Mouse (Mus musculus): ENCODE measurements around the gene Atf7ip.

Gene Atf7ip

GRCm38 (mm10) chr6:136525567-136525966, 19.6 kb downstream of the Atf7ip start:
- DNase-seq = no peak

GRCm38 (mm10) chr6:136529156-136529555, 23.2 kb downstream of the Atf7ip start:
- no peak for DNase-seq

- DNase-seq = peak; percentile 18 to 28
These were observed 25.8 kb downstream of the Atf7ip start for GRCm38 (mm10) chr6:136531792-136532230.

- peak; percentile 75 to 83 for DNase-seq
These were observed 26.7 kb downstream of the Atf7ip start for GRCm38 (mm10) chr6:136532535-136533291.

GRCm38 (mm10) chr6:136533804-136534203, 27.8 kb downstream of the Atf7ip start:
- DNase-seq = no peak

GRCm38 (mm10) chr6:136534444-136534843, 28.5 kb downstream of the Atf7ip start:
- no peak for DNase-seq

GRCm38 (mm10) chr6:136535176-136535575, 29.2 kb downstream of the Atf7ip start:
- no peak for DNase-seq

GRCm38 (mm10) chr6:136536121-136536520, 30.2 kb downstream of the Atf7ip start:
- DNase-seq = no peak

- no peak for DNase-seq
These were observed 35.4 kb downstream of the Atf7ip start for GRCm38 (mm10) chr6:136541350-136541749.

- DNase-seq = no peak
These were observed 36.1 kb downstream of the Atf7ip start for GRCm38 (mm10) chr6:136542105-136542504.

GRCm38 (mm10) chr6:136543164-136543563, 37.2 kb downstream of the Atf7ip start:
- peak; percentile 64 to 78 for DNase-seq

GRCm38 (mm10) chr6:136545284-136545870, 39.4 kb downstream of the Atf7ip start:
- DNase-seq = no peak

- DNase-seq = no peak
These were observed 40.3 kb downstream of the Atf7ip start for GRCm38 (mm10) chr6:136546286-136546685.

GRCm38 (mm10) chr6:136546987-136547386, 41.0 kb downstream of the Atf7ip start:
- DNase-seq = no peak

- no peak for DNase-seq
These were observed 42.2 kb downstream of the Atf7ip start for GRCm38 (mm10) chr6:136548041-136548770.

GRCm38 (mm10) chr6:136548796-136549195, 42.8 kb downstream of the Atf7ip start:
- DNase-seq = no peak

- no peak for DNase-seq
These were observed 43.6 kb downstream of the Atf7ip start for GRCm38 (mm10) chr6:136549606-136550005.

GRCm38 (mm10) chr6:136550596-136551304, 44.8 kb downstream of the Atf7ip start:
- DNase-seq = peak in 1 of 2 experiments; percentile 25

GRCm38 (mm10) chr6:136551550-136552109, 45.7 kb downstream of the Atf7ip start:
- no peak for DNase-seq

- no peak for DNase-seq
These were observed 47.2 kb downstream of the Atf7ip start for GRCm38 (mm10) chr6:136553156-136553555.

- DNase-seq = peak in 1 of 2 experiments; percentile 21
These were observed 48.0 kb downstream of the Atf7ip start for GRCm38 (mm10) chr6:136553767-136554569.

Measured in kidney, postnatal 4 days (tissue).